Mouse (Mus musculus) neural tube, embryonic 15.5 days (tissue): ENCODE measurements at regions not wholly inside any gene's neighbourhood (a gene's known extent, or its start where the extent isn't known, plus 50 kb on each side); places are given as distances from the start of the nearest gene placed in this dataset.
"Not testable (repeated sequence)": the region's sequence is repeated elsewhere in the genome, so short reads cannot be mapped to it uniquely, and the experiment has no call there.

Experiments used
- ATAC-seq: fragments of 200-750 bp; cut with Nextera tagmentation; 2 replicates; pipeline ENCODE4 v1.8.0; 2017; ENCODE audit warnings: mild to moderate bottlenecking, moderate TSS enrichment, moderate library complexity; ENCODE audit not compliant: low FRiP score
- H3K27ac ChIP-seq: fragments of 300-500 bp; sonication (generic); replicated peaks from 2 replicates; pipeline ENCODE4 v1.5.1; 2015; ENCODE audit warnings: mild to moderate bottlenecking, inconsistent platforms
- H3K27me3 ChIP-seq: fragments of 300-500 bp; sonication (generic); replicated peaks from 2 replicates; pipeline ENCODE4 v1.6.1; 2015; ENCODE audit warnings: inconsistent platforms
- H3K36me3 ChIP-seq: fragments of 300-500 bp; sonication (generic); 2 replicates; pipeline ENCODE4 v1.6.1; 2015; ENCODE audit warnings: inconsistent platforms
- H3K4me1 ChIP-seq: fragments of 300-500 bp; sonication (generic); 2 replicates; pipeline ENCODE4 v1.6.1; 2015; ENCODE audit warnings: inconsistent platforms
- H3K4me2 ChIP-seq: fragments of 300-500 bp; sonication (generic); 2 replicates; pipeline ENCODE4 v1.6.1; 2015; ENCODE audit warnings: inconsistent platforms, mild to moderate bottlenecking, moderate library complexity
- H3K4me3 ChIP-seq: fragments of 300-500 bp; sonication (generic); replicated peaks from 2 replicates; pipeline ENCODE4 v1.5.1; 2015; ENCODE audit warnings: mild to moderate bottlenecking, inconsistent platforms
- H3K9ac ChIP-seq: fragments of 300-500 bp; sonication (generic); replicated peaks from 2 replicates; pipeline ENCODE4 v1.6.1; 2015; ENCODE audit warnings: mild to moderate bottlenecking, inconsistent platforms
- H3K9me3 ChIP-seq: fragments of 300-500 bp; sonication (generic); replicated peaks from 2 replicates; pipeline ENCODE4 v1.6.1; 2016; ENCODE audit warnings: inconsistent platforms
- WGBS: fragments of 180-500 bp; shearing (Covaris S2); methylation state at CpG from one replicate; pipeline ENCODE4 v1.1.7; 2015; ENCODE audit warnings: mixed read lengths; 5-methylcytosine and 5-hydroxymethylcytosine counted together

DNA sequence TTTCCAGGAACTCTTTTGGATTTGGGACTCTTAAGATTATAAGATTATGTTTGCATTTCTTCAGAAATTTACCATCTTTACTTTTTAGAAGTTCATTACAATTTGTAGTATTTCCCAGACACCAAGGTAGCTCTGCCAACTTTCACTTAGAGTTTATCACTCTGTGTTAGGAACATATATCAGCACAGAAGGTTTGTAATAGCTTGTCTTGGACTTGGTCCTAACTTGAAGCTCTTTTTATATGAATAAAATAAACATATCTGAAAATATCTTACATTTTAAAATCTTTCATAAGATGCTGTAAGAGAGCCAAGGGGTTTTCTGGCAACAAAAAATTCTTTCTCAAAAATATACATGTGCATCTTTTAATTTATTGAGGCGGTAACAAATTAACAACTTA is 813.4 kb upstream of the 4931417E11Rik start:
- Histone ChIP-seq H3K4me2 (no peak overlapping the region), H3K9me3 (no peaks in the 10 kb centered on the region), H3K27ac (no peak overlapping the region), H3K4me3 (no peak overlapping the region), H3K27me3 (no peaks in the 10 kb centered on the region), H3K4me1 (no peaks in the 10 kb centered on the region), H3K36me3 (no peaks in the 10 kb centered on the region), H3K9ac (no peak overlapping the region)
- no peak for ATAC-seq
- 87% methylated on average over 1 of the region's 1 CpGs for WGBS

DNA sequence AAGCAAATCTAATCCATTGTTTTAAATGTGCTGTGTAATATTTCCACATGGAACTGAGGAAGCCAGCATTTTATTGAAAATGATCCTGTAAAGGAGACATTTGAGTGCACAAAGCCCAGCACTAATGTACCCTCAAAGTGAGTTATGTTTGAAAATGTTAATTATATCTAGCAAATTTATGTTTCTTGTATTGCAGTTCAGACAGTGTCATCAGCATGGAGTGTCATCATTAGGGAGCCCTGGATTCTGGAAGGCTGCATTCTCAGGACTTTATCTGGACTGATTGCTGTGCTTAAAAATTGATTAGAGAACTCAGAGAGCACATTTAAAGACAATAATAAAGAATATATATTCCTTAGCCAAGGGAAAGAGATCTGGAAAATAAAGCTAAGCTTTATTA is 804.8 kb upstream of the 4931417E11Rik start:
- Histone ChIP-seq H3K27me3 (no peaks in the 10 kb centered on the region), H3K4me1 (no peaks in the 10 kb centered on the region), H3K27ac (no peak overlapping the region), H3K4me3 (no peak overlapping the region), H3K9ac (no peak overlapping the region), H3K9me3 (no peaks in the 10 kb centered on the region), H3K36me3 (no peaks in the 10 kb centered on the region), H3K4me2 (no peak overlapping the region)
- ATAC-seq, result peak; percentile 81

DNA sequence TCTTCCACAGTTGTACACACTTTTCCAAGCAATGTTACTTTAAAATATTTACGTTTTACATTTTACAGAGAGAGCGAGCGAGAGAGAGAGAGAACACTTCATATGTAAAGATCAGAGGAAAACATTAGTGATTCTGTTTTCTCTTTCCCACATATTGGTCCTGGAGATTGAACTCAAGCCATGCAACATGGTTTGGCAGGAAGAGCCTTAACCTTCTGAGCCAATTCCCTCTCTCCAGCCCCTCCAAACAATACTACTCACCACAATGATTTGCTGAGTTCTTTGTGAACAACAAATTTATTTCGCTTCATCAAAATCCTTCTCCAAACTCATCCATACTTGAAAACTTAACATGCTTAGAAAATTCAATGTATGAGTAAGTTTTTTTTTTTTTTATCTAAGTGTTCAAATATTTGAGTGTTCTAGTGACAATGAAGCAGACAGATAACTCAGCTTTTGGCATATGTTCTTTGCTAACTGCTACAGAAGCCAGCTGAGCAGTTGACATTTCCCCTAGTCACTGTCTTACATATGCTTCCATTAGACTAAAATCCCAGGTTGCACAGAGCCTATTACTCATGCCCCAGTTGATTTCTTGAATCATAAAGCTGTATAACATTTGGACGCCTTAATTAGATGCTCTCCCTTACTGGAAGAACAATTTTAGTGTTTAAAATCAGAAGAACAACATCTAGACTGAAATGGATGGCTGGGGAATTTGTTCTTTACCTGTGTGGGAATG is 801.9 kb upstream of the 4931417E11Rik start:
- Histone ChIP-seq H3K36me3 (no peaks in the 10 kb centered on the region), H3K27ac (no peak overlapping the region), H3K4me3 (no peak overlapping the region), H3K4me2 (no peak overlapping the region), H3K9me3 (no peaks in the 10 kb centered on the region), H3K27me3 (no peaks in the 10 kb centered on the region), H3K9ac (no peak overlapping the region), H3K4me1 (no peaks in the 10 kb centered on the region)
- WGBS, result 89% methylated on average over 5 of the region's 5 CpGs
- ATAC-seq, result no peak

DNA sequence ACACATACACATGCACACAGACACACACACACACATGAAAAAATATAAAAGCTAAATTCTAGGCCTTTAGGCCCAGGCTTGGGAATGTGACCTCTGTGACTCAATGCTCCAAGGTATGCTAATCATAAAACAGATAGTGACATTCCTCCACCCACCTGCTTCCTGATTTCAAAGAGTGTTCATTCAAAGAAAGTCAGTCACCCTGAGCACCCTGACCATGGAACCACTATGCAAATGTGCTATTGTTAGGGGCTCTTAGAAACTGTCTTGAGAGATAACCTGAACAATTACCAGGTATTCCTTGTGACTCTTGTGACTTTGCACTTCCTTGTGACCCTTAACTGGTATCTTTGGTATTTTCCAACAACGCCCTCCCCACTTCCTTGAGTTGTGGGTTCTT is 797.1 kb upstream of the 4931417E11Rik start:
- H3K9me3 ChIP-seq, H3K27ac ChIP-seq, H3K4me1 ChIP-seq, H3K4me3 ChIP-seq, H3K27me3 ChIP-seq, ATAC-seq, H3K36me3 ChIP-seq, H3K9ac ChIP-seq, H3K4me2 ChIP-seq: not testable (repeated sequence)
- 100% methylated on average over 1 of the region's 1 CpGs for WGBS
